Mouse (Mus musculus): ENCODE results near the gene Nav3. TPM values are rescaled to one million over a fixed set of nuclear protein-coding genes. Genes with fewer than 3 reads are reported as not detected.
A peak's percentile ranks its signal among the peaks of the same experiment; 100 is the strongest.
"Not testable (repeated sequence)": the region's sequence is repeated elsewhere in the genome, so short reads cannot be mapped to it uniquely, and the experiment has no call there.

Gene Nav3
- polyA plus RNA-seq, 1 experiment from 2014 or later = 1.2 TPM

DNA sequence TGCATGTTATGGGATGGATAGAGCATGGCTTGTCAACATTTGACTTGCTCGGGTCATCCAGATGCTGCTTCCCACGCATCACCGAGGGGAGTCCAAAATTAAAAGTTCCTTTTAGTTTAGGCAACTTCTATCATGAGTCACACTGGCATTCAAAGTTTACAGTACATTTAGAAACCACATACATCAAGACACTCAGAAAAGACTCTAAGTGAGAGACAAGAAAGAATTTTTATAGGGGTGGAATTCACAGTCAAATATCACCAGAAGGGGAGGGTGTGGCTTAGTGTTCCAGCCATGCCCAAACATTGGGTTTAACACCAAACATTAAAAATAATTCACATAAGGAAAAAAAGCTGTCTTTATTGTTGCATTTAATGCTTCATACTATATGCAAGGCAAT, 57.4 kb downstream of the Nav3 start:
- Histone ChIP-seq H3K4me3 (ENCODE audit: low read length) (no peak overlapping the region), H3K36me3 (ENCODE audit: control insufficient read depth, insufficient read depth, low read length) (no peaks in the 10 kb centered on the region), H3K27ac (ENCODE audit: low read length) (no peak overlapping the region), H3K4me1 (replicated peaks; ENCODE audit: control insufficient read depth, insufficient read depth, low read length) (0 out of 2 replicates have a peak, but pooled peaks cover 2% of the 10 kb centered on the region), H3K9ac (ENCODE audit: low read length) (no peak overlapping the region), H3K9me3 (ENCODE audit: control insufficient read depth, low read length) (no peaks in the 10 kb centered on the region), H3K4me2 (ENCODE audit: low read depth, low read length) (no peak overlapping the region), H3K27me3 (ENCODE audit: control insufficient read depth, insufficient read depth, low read depth, low read length) (no peaks in the 10 kb centered on the region)
- 57% methylated on average over 3 of the region's 3 CpGs for WGBS
- no peak for ATAC-seq (ENCODE audit: low read depth)

DNA sequence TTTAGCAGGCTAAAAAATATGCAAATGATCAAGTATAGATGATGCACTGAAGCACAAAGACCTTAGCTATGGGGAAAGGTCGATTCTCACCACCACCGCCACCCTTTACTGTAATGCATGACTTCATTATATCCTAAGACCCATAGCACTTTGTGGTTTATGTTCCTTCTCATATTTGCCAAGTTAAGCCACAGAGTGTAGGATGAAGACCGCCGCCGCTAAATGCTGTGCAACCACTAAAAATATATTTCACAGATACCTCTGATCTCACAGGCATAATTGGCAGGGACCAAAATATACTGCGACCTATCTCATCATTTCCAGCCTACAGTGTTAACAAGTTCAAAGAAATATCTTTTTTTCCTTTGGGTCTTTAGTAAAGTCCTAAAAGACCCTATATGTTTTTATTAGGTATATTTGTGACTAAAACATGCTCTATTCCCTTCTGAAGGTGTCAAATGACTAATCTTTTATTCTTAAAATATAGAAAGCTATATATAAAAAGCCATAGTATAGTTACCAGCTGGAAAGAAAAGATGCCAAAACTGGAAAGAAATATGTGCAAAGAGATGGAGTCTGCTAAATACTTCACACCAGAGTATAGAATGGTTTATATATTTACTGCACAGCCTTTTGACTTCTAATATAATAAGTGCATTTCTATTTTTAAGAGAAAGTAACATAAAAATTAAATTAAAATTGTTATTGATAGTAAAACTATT, 69.4 kb downstream of the Nav3 start:
- Histone ChIP-seq H3K4me2 (ENCODE audit: low read depth, low read length) (no peak overlapping the region), H3K9ac (ENCODE audit: low read length) (no peak overlapping the region), H3K36me3 (ENCODE audit: control insufficient read depth, insufficient read depth, low read length) (no peaks in the 10 kb centered on the region), H3K27ac (ENCODE audit: low read length) (no peak overlapping the region), H3K9me3 (ENCODE audit: control insufficient read depth, low read length) (no peaks in the 10 kb centered on the region), H3K27me3 (ENCODE audit: control insufficient read depth, insufficient read depth, low read depth, low read length) (no peaks in the 10 kb centered on the region), H3K4me1 (replicated peaks; ENCODE audit: control insufficient read depth, insufficient read depth, low read length) (no peaks in the 10 kb centered on the region), H3K4me3 (ENCODE audit: low read length) (no peak overlapping the region)
- no peak for ATAC-seq (ENCODE audit: low read depth)
- 93% methylated on average over 6 of the region's 6 CpGs for WGBS

DNA sequence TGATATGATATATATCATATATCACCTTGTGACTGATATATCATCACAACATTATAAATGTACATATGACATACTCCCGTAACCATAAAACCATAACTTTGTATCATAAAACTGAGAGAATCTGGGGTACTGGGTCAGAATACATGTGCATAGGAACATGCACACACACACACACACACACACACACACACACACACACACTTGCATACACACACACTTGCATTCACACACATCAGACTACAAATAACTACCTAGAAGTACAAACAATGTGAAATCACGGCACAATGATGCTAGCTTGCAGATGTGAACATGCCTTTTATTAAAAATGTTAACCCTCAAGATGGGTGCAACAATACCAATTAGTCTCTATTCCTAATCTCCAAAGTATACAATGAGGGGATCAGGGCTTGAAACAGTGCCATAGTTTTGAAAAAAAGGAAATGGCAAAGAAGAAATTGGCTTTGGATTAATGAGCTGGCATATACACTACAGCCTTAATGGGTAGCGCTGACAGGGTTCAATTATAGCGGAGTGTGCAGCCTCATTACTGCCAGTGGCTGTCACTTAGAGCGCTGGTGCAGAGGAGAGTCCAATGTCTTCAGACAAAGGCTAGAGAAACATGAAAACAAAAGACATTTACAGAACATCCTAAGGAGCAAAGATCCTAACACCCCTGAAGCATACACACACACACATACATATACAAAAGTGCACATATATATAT, 72.3 kb downstream of the Nav3 start:
- H3K27ac ChIP-seq (ENCODE audit: low read length); H3K9me3 ChIP-seq (ENCODE audit: control insufficient read depth, low read length); H3K9ac ChIP-seq (ENCODE audit: low read length); H3K4me1 ChIP-seq (replicated peaks; ENCODE audit: control insufficient read depth, insufficient read depth, low read length); H3K4me2 ChIP-seq (ENCODE audit: low read depth, low read length); H3K4me3 ChIP-seq (ENCODE audit: low read length); H3K27me3 ChIP-seq (ENCODE audit: control insufficient read depth, insufficient read depth, low read depth, low read length); H3K36me3 ChIP-seq (ENCODE audit: control insufficient read depth, insufficient read depth, low read length); ATAC-seq (ENCODE audit: low read depth): not testable (repeated sequence)
- 74% methylated on average over 5 of the region's 5 CpGs for WGBS

DNA sequence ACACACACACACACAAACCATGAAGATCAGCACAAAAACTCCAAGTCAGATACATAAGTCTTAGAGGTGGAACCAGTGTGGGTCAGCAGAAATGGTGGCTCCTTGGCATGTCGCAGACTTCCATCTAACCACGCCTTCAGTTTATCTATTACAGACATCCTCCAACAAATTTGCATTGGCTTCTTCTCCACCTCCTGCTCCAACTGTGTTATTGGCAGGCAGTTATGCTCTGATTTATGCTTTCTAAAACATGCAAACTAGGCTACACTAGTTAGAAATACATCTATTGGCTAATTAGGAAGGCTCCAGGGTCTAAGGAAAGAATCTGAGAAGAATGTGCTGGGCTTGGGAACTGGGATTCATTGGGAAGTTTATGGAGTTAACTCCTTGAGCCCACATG, 75.2 kb downstream of the Nav3 start:
- no peak for ATAC-seq (ENCODE audit: low read depth)
- WGBS = 84% methylated on average over 2 of the region's 2 CpGs
- no peaks in the 10 kb centered on the region for H3K9me3 ChIP-seq (ENCODE audit: control insufficient read depth, low read length)
- H3K27me3 ChIP-seq (ENCODE audit: control insufficient read depth, insufficient read depth, low read depth, low read length) = no peaks in the 10 kb centered on the region
- no peaks in the 10 kb centered on the region for H3K36me3 ChIP-seq (ENCODE audit: control insufficient read depth, insufficient read depth, low read length)
- no peak overlapping the region for H3K4me2 ChIP-seq (ENCODE audit: low read depth, low read length)
- no peak overlapping the region for H3K9ac ChIP-seq (ENCODE audit: low read length)
- no peak overlapping the region for H3K4me3 ChIP-seq (ENCODE audit: low read length)
- no peak overlapping the region for H3K27ac ChIP-seq (ENCODE audit: low read length)
- no peaks in the 10 kb centered on the region for H3K4me1 ChIP-seq (replicated peaks; ENCODE audit: control insufficient read depth, insufficient read depth, low read length)

DNA sequence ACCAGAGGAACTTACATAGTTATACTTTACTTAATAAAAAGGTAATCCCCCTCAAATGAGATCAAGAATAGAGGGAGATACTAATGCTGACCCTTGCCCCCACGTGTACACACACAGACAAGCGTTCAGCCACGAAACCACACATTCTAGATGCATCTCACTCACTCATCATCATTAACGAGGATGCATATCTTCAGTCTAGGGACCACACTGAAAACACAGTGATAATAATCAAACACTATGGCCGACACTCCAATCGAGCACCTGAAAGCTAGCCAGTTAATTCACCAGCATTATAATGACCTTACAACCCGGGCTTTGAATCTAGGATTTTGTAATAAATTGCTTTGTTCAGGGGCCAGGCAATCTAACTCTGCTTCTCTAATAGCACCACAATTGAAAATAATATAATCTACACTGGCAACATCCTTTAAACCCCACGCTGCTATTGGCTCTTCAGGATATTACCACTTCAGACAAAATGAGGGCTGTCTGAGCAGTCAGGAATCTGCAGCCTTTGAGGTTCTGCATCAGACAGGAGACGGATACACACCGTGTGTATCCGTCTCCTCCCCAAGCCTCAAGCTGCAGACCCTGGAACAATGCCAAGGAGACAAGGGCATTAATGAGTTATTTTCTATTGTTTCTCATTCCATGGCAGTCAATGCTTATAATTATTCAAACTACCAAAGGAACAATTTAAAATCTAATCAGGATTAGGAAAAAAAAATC, 83.1 kb downstream of the Nav3 start:
- H3K9me3 ChIP-seq (ENCODE audit: control insufficient read depth, low read length) = no peaks in the 10 kb centered on the region
- ATAC-seq (ENCODE audit: low read depth) = 0 out of 2 replicates have a peak, but pooled peaks have one; percentile 56
- H3K4me1 ChIP-seq (replicated peaks; ENCODE audit: control insufficient read depth, insufficient read depth, low read length) = no peaks in the 10 kb centered on the region
- H3K4me2 ChIP-seq (ENCODE audit: low read depth, low read length) = no peak overlapping the region
- no peak overlapping the region for H3K27ac ChIP-seq (ENCODE audit: low read length)
- no peaks in the 10 kb centered on the region for H3K36me3 ChIP-seq (ENCODE audit: control insufficient read depth, insufficient read depth, low read length)
- 53% methylated on average over 11 of the region's 11 CpGs for WGBS
- H3K4me3 ChIP-seq (ENCODE audit: low read length) = no peak overlapping the region
- H3K9ac ChIP-seq (ENCODE audit: low read length) = no peak overlapping the region
- no peaks in the 10 kb centered on the region for H3K27me3 ChIP-seq (ENCODE audit: control insufficient read depth, insufficient read depth, low read depth, low read length)

DNA sequence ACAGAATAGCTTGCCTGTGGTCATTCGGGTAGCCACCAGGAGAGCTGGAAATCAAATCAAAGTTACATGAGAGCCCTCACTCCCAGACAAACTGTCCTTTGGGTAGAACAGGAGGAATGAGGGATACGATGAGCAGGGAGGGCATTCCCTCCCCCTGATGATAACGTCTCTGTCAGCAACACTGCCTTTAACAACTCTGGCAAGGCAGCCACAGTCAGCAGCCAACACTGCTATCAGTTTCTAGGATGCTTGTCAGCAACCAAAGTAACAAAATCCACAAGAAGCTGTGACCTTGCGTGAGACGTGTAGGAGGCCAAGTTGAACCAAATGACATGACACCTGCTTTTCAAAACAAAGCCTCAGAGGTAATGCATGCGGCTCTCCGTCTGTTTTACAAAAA, 103.9 kb downstream of the Nav3 start:
- 51% methylated on average over 7 of the region's 7 CpGs for WGBS
- H3K4me1 ChIP-seq (replicated peaks; ENCODE audit: control insufficient read depth, insufficient read depth, low read length) = no peaks in the 10 kb centered on the region
- no peaks in the 10 kb centered on the region for H3K36me3 ChIP-seq (ENCODE audit: control insufficient read depth, insufficient read depth, low read length)
- H3K27ac ChIP-seq (ENCODE audit: low read length) = no peak overlapping the region
- no peak overlapping the region for H3K9ac ChIP-seq (ENCODE audit: low read length)
- no peak for ATAC-seq (ENCODE audit: low read depth)
- H3K27me3 ChIP-seq (ENCODE audit: control insufficient read depth, insufficient read depth, low read depth, low read length) = no peaks in the 10 kb centered on the region
- no peak overlapping the region for H3K4me2 ChIP-seq (ENCODE audit: low read depth, low read length)
- H3K9me3 ChIP-seq (ENCODE audit: control insufficient read depth, low read length) = no peaks in the 10 kb centered on the region
- no peak overlapping the region for H3K4me3 ChIP-seq (ENCODE audit: low read length)

DNA sequence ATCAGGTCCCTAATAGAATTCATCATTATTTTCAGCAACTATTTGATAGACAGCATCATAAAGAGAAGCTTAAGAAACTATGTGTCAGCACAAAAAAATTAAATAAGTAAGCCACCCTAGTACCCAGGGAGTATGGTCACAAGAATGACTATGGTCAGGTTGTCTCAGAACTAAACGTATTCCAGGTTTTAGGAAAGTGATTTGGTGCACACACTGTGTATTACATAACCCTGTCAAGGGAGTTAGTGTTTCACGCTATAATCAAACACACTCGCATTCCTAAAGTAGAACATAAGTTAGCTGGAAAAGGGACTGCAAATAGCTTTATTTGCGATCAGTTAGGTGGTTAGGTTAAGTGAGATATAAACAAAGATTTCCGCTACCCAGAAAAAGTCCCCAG, 126.0 kb downstream of the Nav3 start:
- H3K9me3 ChIP-seq (ENCODE audit: control insufficient read depth, low read length) = no peaks in the 10 kb centered on the region
- H3K9ac ChIP-seq (ENCODE audit: low read length) = no peak overlapping the region
- H3K27ac ChIP-seq (ENCODE audit: low read length) = no peak overlapping the region
- WGBS = 26% methylated on average over 5 of the region's 5 CpGs
- ATAC-seq (ENCODE audit: low read depth) = peak; percentile 47; the same call in 1 of the 2 replicates
- H3K4me2 ChIP-seq (ENCODE audit: low read depth, low read length) = no peak overlapping the region
- H3K27me3 ChIP-seq (ENCODE audit: control insufficient read depth, insufficient read depth, low read depth, low read length) = no peaks in the 10 kb centered on the region
- H3K4me1 ChIP-seq (replicated peaks; ENCODE audit: control insufficient read depth, insufficient read depth, low read length) = peaks cover 8% of the 10 kb centered on the region
- H3K4me3 ChIP-seq (ENCODE audit: low read length) = no peak overlapping the region
- no peaks in the 10 kb centered on the region for H3K36me3 ChIP-seq (ENCODE audit: control insufficient read depth, insufficient read depth, low read length)

DNA sequence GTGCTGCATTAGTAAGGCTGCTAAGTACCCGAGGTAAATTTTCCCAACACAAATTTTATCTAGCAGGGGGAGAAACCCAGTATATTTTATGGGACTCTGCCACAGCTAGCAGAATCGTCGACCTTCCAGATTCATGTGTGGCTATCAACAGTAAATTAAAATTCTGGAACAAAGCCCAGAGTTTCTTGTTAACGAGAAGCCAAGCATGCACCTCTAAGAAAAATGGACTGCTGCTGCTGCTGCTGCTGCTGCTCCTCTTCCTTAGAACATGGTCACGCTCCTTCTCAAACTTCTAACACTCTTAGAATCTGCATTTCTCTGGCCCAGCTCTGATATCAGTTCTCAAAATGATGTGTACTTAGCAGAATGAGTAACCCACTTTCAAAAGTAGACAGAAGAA, 126.4 kb downstream of the Nav3 start:
- Histone ChIP-seq H3K4me3 (ENCODE audit: low read length) (no peak overlapping the region), H3K4me2 (ENCODE audit: low read depth, low read length) (no peak overlapping the region), H3K9ac (ENCODE audit: low read length) (no peak overlapping the region), H3K27ac (ENCODE audit: low read length) (peak overlapping the region; percentile 8; the same call in 1 of the 2 replicates), H3K4me1 (replicated peaks; ENCODE audit: control insufficient read depth, insufficient read depth, low read length) (peaks cover 8% of the 10 kb centered on the region), H3K9me3 (ENCODE audit: control insufficient read depth, low read length) (no peaks in the 10 kb centered on the region), H3K27me3 (ENCODE audit: control insufficient read depth, insufficient read depth, low read depth, low read length) (no peaks in the 10 kb centered on the region), H3K36me3 (ENCODE audit: control insufficient read depth, insufficient read depth, low read length) (no peaks in the 10 kb centered on the region)
- 18% methylated on average over 5 of the region's 5 CpGs for WGBS
- ATAC-seq (ENCODE audit: low read depth) = peak; percentile 51; the same call in 1 of the 2 replicates

DNA sequence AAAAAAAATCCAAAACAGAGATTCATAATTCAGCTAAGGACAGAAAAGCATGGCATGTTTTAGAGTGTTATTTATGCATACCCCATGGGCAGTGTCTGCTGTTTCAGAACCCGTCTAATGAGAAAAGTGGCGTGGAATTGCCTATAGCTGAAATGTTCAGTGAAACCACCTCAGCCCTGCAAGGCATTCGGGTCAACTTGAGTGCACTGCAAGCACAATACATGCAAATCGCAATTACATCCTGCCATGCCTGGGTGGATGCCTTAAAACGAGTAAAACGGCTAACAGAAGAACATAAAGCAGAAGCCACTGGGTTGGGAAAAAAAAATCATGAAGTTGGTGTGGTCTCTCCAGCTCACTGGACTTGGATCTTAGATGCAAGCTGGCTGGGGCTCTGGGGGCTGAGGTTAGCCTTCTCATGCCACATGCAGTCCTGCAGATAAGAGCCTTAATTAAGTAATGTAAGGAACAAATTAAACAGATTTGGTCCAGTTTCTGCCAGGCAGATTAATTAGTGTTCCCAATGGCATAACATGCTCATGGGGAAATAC, 133.8 kb downstream of the Nav3 start:
- no peak for ATAC-seq (ENCODE audit: low read depth)
- Histone ChIP-seq H3K4me3 (ENCODE audit: low read length) (no peak overlapping the region), H3K36me3 (ENCODE audit: control insufficient read depth, insufficient read depth, low read length) (no peaks in the 10 kb centered on the region), H3K27ac (ENCODE audit: low read length) (no peak overlapping the region), H3K27me3 (ENCODE audit: control insufficient read depth, insufficient read depth, low read depth, low read length) (no peaks in the 10 kb centered on the region), H3K9ac (ENCODE audit: low read length) (no peak overlapping the region), H3K4me1 (replicated peaks; ENCODE audit: control insufficient read depth, insufficient read depth, low read length) (no peaks in the 10 kb centered on the region), H3K9me3 (ENCODE audit: control insufficient read depth, low read length) (no peaks in the 10 kb centered on the region), H3K4me2 (ENCODE audit: low read depth, low read length) (no peak overlapping the region)
- WGBS = 79% methylated on average over 6 of the region's 6 CpGs
